Mouse (Mus musculus): ENCODE results near the gene Slc15a5. TPM values are rescaled to one million over a fixed set of nuclear protein-coding genes. Genes with fewer than 3 reads are reported as not detected.

The Slc15a5 gene
- polyA plus RNA-seq, 1 experiment from 2014 or later, result not detected

DNA sequence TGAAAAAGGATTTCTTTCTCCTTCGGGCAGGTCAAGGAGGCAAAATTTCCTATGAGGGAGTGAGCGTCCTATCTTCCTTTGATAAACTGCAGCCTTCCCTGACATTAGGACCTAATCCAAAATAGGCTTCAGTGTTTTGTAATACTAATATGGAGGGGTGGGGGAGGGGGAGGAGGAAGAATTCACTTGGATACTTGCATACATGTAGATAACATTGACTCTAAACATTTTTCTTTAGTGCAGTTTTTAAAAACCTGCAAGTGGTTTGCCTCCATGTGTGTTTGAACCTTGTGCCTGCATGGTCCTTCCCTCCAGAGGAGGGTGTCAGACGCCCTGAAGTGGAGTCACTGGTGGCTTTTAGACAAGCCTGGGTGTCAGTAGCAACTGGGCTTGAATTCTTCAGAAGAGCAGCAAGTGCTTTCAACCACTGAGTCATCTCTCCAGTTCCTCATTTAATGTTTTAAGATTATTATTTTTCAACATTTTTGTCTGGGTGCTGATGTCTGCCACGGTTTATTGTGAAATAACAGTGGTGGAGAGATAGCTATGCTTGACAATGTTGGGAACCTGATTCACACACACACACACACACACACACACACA lies 8.1 kb downstream of the Slc15a5 start:
- ATAC-seq (ENCODE audit: low read depth), result no peak
- no peaks in the 10 kb centered on the region for H3K36me3 ChIP-seq (ENCODE audit: control insufficient read depth, insufficient read depth, low read length)
- WGBS, result 71% methylated on average over 4 of the region's 4 CpGs
- H3K9me3 ChIP-seq (ENCODE audit: control insufficient read depth, low read length), result no peaks in the 10 kb centered on the region
- no peak overlapping the region for H3K4me3 ChIP-seq (ENCODE audit: low read depth, low read length)
- H3K9ac ChIP-seq (replicated peaks; ENCODE audit: low read depth, low read length), result no peak overlapping the region
- no peaks in the 10 kb centered on the region for H3K4me1 ChIP-seq (ENCODE audit: control insufficient read depth, insufficient read depth, low read length)
- H3K27ac ChIP-seq (ENCODE audit: low read depth, low read length), result no peak overlapping the region
- no peak overlapping the region for H3K4me2 ChIP-seq (ENCODE audit: low read depth, low read length)
- no peaks in the 10 kb centered on the region for H3K27me3 ChIP-seq (ENCODE audit: control insufficient read depth, insufficient read depth, low read length)

DNA sequence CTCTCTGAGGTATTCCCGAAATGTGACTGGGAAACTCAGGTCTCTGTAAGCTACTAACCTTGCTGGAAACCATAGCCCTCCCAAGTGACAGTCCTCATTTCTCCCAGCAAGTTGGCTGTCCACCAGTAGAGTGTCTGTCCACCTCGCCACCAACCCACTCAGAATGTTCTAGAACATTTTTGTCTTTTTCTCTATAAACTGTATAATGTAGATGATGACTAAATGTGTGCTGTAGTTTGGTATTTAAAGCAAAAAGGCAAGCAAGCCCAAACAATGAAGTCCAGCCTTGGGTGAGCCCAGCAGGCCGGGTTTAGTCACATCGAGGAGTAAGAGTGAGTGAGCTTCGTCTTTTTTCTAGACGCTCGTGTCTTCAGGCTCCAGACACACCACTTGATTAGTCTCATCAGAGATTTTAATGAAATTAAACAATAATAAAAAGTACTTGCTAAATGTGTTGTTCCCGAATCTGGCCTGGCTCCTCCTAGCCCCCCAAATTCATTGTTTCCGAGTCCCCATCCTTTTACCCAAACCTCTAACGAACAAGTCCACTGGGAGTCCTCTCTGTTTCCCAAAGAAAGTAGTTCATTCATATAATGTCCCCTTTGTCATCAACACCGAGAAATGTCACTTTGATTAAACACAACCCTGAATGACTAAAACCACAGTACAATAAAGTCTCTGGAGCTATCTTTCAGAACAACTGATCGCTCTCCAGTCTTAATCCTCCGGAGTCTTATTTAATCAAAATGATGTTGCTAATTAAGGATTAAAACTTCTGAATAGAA lies 8.8 kb downstream of the Slc15a5 start:
- no peak for ATAC-seq (ENCODE audit: low read depth)
- H3K4me2 ChIP-seq (ENCODE audit: low read depth, low read length), result no peak overlapping the region
- no peaks in the 10 kb centered on the region for H3K4me1 ChIP-seq (ENCODE audit: control insufficient read depth, insufficient read depth, low read length)
- no peaks in the 10 kb centered on the region for H3K9me3 ChIP-seq (ENCODE audit: control insufficient read depth, low read length)
- H3K27me3 ChIP-seq (ENCODE audit: control insufficient read depth, insufficient read depth, low read length), result no peaks in the 10 kb centered on the region
- H3K4me3 ChIP-seq (ENCODE audit: low read depth, low read length), result no peak overlapping the region
- H3K27ac ChIP-seq (ENCODE audit: low read depth, low read length), result no peak overlapping the region
- WGBS, result 69% methylated on average over 13 of the region's 13 CpGs
- no peak overlapping the region for H3K9ac ChIP-seq (replicated peaks; ENCODE audit: low read depth, low read length)
- H3K36me3 ChIP-seq (ENCODE audit: control insufficient read depth, insufficient read depth, low read length), result no peaks in the 10 kb centered on the region

DNA sequence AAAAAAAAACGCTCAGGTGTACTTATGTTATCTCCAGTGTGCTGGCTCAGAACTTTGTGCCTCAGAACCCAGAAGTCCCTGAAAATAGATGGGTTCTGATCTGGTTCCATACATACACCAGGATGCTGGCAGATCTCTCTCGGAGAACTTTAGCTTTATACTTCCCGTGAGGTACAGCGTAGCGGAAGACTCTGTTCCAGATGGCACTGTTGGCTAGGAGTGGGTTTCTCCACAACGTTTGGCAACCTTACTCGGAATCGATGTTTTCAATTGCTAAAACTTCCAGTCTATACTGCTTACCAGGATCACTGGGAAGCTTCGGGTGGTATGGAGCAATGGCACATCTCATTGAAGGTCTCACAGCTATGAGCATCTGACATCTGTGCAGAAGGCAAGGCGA lies 9.8 kb downstream of the Slc15a5 start:
- ATAC-seq (ENCODE audit: low read depth), result no peak
- Histone ChIP-seq H3K36me3 (ENCODE audit: control insufficient read depth, insufficient read depth, low read length) (no peaks in the 10 kb centered on the region), H3K4me1 (ENCODE audit: control insufficient read depth, insufficient read depth, low read length) (no peaks in the 10 kb centered on the region), H3K4me2 (ENCODE audit: low read depth, low read length) (no peak overlapping the region), H3K27me3 (ENCODE audit: control insufficient read depth, insufficient read depth, low read length) (no peaks in the 10 kb centered on the region), H3K27ac (ENCODE audit: low read depth, low read length) (no peak overlapping the region), H3K9me3 (ENCODE audit: control insufficient read depth, low read length) (no peaks in the 10 kb centered on the region), H3K9ac (replicated peaks; ENCODE audit: low read depth, low read length) (no peak overlapping the region), H3K4me3 (ENCODE audit: low read depth, low read length) (no peak overlapping the region)
- 92% methylated on average over 10 of the region's 10 CpGs for WGBS

DNA sequence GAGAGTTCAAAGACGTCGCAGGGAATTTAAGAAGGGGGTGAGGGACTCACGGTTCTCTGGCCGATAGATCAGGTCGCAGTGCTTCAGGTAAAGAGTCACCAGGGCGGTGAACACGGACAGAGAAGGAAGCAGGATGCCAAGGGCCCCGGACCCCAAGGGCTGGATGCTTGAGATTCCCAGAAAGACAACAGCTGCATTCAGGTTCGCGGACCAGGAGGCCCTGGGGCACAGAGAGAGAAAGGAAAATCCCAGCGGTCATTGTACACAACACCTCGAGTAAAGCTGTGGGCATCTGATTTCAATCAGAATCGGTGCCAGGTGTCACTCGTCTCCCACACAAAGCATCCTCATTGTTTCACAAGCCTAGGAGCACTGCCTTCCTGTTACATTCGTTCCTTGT lies 24.1 kb downstream of the Slc15a5 start:
- Histone ChIP-seq H3K9ac (replicated peaks; ENCODE audit: low read depth, low read length) (no peak overlapping the region), H3K4me1 (ENCODE audit: control insufficient read depth, insufficient read depth, low read length) (no peaks in the 10 kb centered on the region), H3K4me2 (ENCODE audit: low read depth, low read length) (no peak overlapping the region), H3K27ac (ENCODE audit: low read depth, low read length) (no peak overlapping the region), H3K9me3 (ENCODE audit: control insufficient read depth, low read length) (no peaks in the 10 kb centered on the region), H3K36me3 (ENCODE audit: control insufficient read depth, insufficient read depth, low read length) (no peaks in the 10 kb centered on the region), H3K27me3 (ENCODE audit: control insufficient read depth, insufficient read depth, low read length) (no peaks in the 10 kb centered on the region), H3K4me3 (ENCODE audit: low read depth, low read length) (no peak overlapping the region)
- no peak for ATAC-seq (ENCODE audit: low read depth)
- 44% methylated on average over 15 of the region's 15 CpGs for WGBS

DNA sequence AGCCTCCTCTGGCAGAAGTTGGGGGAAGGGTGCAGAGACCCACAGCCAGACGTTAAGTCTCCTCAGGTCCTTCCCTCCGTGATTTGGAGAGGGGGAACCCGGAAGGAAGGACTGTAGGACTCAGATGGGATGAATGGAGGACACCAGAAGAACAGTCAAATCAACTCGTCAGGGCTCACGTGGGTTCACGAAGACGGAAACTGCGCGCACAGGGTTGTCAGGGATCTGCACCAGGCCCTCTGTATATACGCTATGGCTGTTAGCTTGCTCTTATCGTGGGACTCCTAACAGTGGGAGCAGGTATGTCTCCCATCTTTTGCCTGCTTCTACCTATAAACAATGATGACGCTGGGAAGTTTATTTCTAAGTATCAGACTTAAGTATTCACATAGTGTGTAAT lies 24.8 kb downstream of the Slc15a5 start:
- ATAC-seq (ENCODE audit: low read depth), result no peak
- Histone ChIP-seq H3K4me1 (ENCODE audit: control insufficient read depth, insufficient read depth, low read length) (no peaks in the 10 kb centered on the region), H3K27me3 (ENCODE audit: control insufficient read depth, insufficient read depth, low read length) (no peaks in the 10 kb centered on the region), H3K36me3 (ENCODE audit: control insufficient read depth, insufficient read depth, low read length) (no peaks in the 10 kb centered on the region), H3K4me2 (ENCODE audit: low read depth, low read length) (no peak overlapping the region), H3K9me3 (ENCODE audit: control insufficient read depth, low read length) (no peaks in the 10 kb centered on the region), H3K9ac (replicated peaks; ENCODE audit: low read depth, low read length) (no peak overlapping the region), H3K27ac (ENCODE audit: low read depth, low read length) (no peak overlapping the region), H3K4me3 (ENCODE audit: low read depth, low read length) (no peak overlapping the region)
- WGBS, result 90% methylated on average over 12 of the region's 12 CpGs

DNA sequence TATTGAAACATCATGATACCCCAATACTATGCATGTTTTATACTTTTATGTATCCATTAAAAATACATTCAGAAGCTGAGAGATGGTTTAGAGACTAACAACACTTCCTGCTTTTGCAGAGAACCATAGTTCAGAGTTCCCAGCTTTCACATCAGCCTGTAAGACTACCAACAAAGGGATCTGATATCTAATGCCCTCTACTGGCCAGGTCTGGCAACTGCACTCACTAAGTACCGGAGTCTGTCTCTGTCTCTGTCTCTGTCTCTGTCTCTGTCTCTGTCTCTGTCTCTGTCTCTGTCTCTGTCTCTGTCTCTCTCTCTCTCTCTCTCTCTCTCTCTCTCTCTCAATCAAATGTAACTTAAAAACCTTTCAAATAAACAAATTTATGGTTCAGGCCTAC lies 25.6 kb downstream of the Slc15a5 start:
- Histone ChIP-seq H3K9ac (replicated peaks; ENCODE audit: low read depth, low read length) (no peak overlapping the region), H3K27ac (ENCODE audit: low read depth, low read length) (no peak overlapping the region), H3K27me3 (ENCODE audit: control insufficient read depth, insufficient read depth, low read length) (no peaks in the 10 kb centered on the region), H3K4me1 (ENCODE audit: control insufficient read depth, insufficient read depth, low read length) (no peaks in the 10 kb centered on the region), H3K4me2 (ENCODE audit: low read depth, low read length) (no peak overlapping the region), H3K36me3 (ENCODE audit: control insufficient read depth, insufficient read depth, low read length) (no peaks in the 10 kb centered on the region), H3K4me3 (ENCODE audit: low read depth, low read length) (no peak overlapping the region), H3K9me3 (ENCODE audit: control insufficient read depth, low read length) (no peaks in the 10 kb centered on the region)
- ATAC-seq (ENCODE audit: low read depth), result no peak
- whole genome bisulfite sequencing, result 65% methylated on average over 1 of the region's 1 CpGs

DNA sequence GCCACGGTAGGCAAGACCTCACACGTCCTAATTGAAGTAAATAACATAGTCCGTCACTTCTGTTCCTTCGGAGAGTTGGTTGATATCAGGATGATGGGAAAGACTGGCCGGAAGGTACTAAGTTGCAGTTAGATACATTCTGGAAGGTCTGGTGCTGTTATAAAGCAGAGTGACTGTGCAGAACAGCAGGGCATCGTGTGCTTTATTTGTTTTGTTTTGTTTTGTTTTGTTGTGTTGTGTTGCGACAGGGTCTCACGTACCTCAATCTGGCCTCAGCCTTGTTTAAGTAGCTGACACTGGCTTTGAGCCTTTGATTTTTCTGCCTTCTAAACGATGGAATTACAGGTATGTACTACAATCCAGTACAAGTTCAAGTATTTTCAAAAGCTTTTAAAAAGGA lies 26.0 kb downstream of the Slc15a5 start:
- Histone ChIP-seq H3K4me1 (ENCODE audit: control insufficient read depth, insufficient read depth, low read length) (no peaks in the 10 kb centered on the region), H3K27me3 (ENCODE audit: control insufficient read depth, insufficient read depth, low read length) (no peaks in the 10 kb centered on the region)
- 89% methylated on average over 9 of the region's 9 CpGs for WGBS

DNA sequence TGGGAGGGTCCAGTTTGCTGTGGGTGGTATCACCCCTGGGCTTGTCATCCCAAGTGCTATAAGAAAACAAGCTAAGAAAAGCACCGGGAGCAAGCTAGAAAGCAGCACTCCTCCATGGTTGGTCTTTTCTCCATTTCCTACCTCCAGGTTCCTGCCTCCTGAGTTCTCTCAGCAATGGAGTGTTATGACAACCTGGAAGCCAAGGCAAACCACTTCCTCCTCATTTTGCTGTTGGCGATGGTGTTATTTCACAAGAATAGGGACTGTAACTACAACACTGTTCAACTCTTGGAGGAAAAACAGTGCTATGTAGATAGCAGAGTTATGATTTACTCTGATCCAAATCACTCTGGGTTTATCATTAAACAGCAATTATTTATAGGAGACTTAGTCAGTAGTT lies 34.4 kb downstream of the Slc15a5 start:
- no peaks in the 10 kb centered on the region for H3K36me3 ChIP-seq (ENCODE audit: control insufficient read depth, insufficient read depth, low read length)
- H3K9ac ChIP-seq (replicated peaks; ENCODE audit: low read depth, low read length), result no peak overlapping the region
- no peaks in the 10 kb centered on the region for H3K4me1 ChIP-seq (ENCODE audit: control insufficient read depth, insufficient read depth, low read length)
- H3K4me3 ChIP-seq (ENCODE audit: low read depth, low read length), result no peak overlapping the region
- ATAC-seq (ENCODE audit: low read depth), result no peak
- H3K27ac ChIP-seq (ENCODE audit: low read depth, low read length), result no peak overlapping the region
- no peaks in the 10 kb centered on the region for H3K9me3 ChIP-seq (ENCODE audit: control insufficient read depth, low read length)
- H3K4me2 ChIP-seq (ENCODE audit: low read depth, low read length), result no peak overlapping the region
- 97% methylated on average over 2 of the region's 2 CpGs for WGBS
- no peaks in the 10 kb centered on the region for H3K27me3 ChIP-seq (ENCODE audit: control insufficient read depth, insufficient read depth, low read length)

More for the DNA sequence above, 26.0 kb downstream of the Slc15a5 start:
- Histone ChIP-seq H3K4me2 (ENCODE audit: low read depth, low read length) (no peak overlapping the region), H3K4me3 (ENCODE audit: low read depth, low read length) (no peak overlapping the region), H3K9me3 (ENCODE audit: control insufficient read depth, low read length) (no peaks in the 10 kb centered on the region), H3K27ac (ENCODE audit: low read depth, low read length) (no peak overlapping the region), H3K36me3 (ENCODE audit: control insufficient read depth, insufficient read depth, low read length) (no peaks in the 10 kb centered on the region), H3K9ac (replicated peaks; ENCODE audit: low read depth, low read length) (no peak overlapping the region)
- ATAC-seq (ENCODE audit: low read depth), result no peak

DNA sequence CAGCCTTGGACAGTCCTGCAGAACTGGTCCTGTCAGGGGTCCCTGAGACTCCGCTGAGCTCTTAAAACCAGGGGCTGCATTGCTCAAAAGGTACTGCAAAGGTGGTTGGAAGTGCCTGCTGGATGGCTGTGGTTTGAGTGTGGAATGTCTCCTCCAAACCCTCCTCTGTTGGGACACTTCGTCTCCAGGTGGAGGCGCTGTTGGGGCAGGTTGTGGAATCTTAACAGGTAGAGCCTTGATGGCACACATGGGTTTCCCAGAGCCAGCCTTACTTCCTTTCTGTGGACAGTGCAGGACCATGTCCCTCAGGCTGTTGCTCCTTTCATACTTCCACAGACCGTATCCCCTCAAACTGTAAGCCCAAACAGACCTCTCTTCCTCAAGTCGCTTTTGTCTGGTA lies 36.8 kb downstream of the Slc15a5 start:
- 91% methylated on average over 5 of the region's 5 CpGs for WGBS
- Histone ChIP-seq H3K27me3 (ENCODE audit: control insufficient read depth, insufficient read depth, low read length) (no peaks in the 10 kb centered on the region), H3K9me3 (ENCODE audit: control insufficient read depth, low read length) (no peaks in the 10 kb centered on the region), H3K4me1 (ENCODE audit: control insufficient read depth, insufficient read depth, low read length) (no peaks in the 10 kb centered on the region), H3K4me2 (ENCODE audit: low read depth, low read length) (no peak overlapping the region), H3K4me3 (ENCODE audit: low read depth, low read length) (no peak overlapping the region), H3K36me3 (ENCODE audit: control insufficient read depth, insufficient read depth, low read length) (no peaks in the 10 kb centered on the region), H3K9ac (replicated peaks; ENCODE audit: low read depth, low read length) (no peak overlapping the region), H3K27ac (ENCODE audit: low read depth, low read length) (no peak overlapping the region)
- no peak for ATAC-seq (ENCODE audit: low read depth)
